Mouse (Mus musculus): Measurements from ENCODE around the gene Vegfa. TPM values are rescaled to one million over a fixed set of nuclear protein-coding genes. Genes with fewer than 3 reads are reported as not detected.

Vegfa gene
- 5.6 TPM for total RNA-seq (2023)

GRCm38 (mm10) chr17:46032257-46032991, at the start of gene Vegfa:
Gene Vegfa (minus strand): TSS chr17:46032369.

Other genes with a start within 250 kb of the Vegfa start
- 67.6 TPM for gene Mrps18a, start 78.6 kb upstream of the Vegfa start, total RNA-seq (2023)
- 1.4 TPM for gene Rsph9, start 111.8 kb upstream of the Vegfa start, total RNA-seq (2023)
- 24.8 TPM for gene Mad2l1bp, start 121.2 kb upstream of the Vegfa start, total RNA-seq (2023)
- gene Gtpbp2, start 128.7 kb upstream of the Vegfa start, total RNA-seq (2023): 191 TPM
- 12.9 TPM for gene Polh, start 170.3 kb upstream of the Vegfa start, total RNA-seq (2023)
- gene Xpo5, start 170.4 kb upstream of the Vegfa start, total RNA-seq (2023): 35.8 TPM
- 64.0 TPM for gene Polr1c, start 215.7 kb upstream of the Vegfa start, total RNA-seq (2023)
- 91.2 TPM for gene Yipf3, start 215.7 kb upstream of the Vegfa start, total RNA-seq (2023)
- gene Lrrc73, start 221.2 kb upstream of the Vegfa start, total RNA-seq (2023): 1.4 TPM

All from CD8-positive naive resting alpha-beta T cell, adult 57 days (primary cell).